Mouse (Mus musculus) CD4-positive naive resting alpha-beta T cell, adult 57 days (primary cell): Measurements from ENCODE around the gene Tpsab1. TPM values are rescaled to one million over a fixed set of nuclear protein-coding genes. Genes with fewer than 3 reads are reported as not detected.

Experiments
- total RNA-seq: library from RNA; stranded (reverse); gene quantifications from one replicate; pipeline ENCODE4 v1.2.4, GENCODE M21; 2023

Tpsab1 gene
- not detected for total RNA-seq

GRCm38 (mm10) chr17:25345462-25345861 lies at the start of gene Tpsab1:
Tpsab1 (minus strand) TSS chr17:25345562.

GRCm38 (mm10) chr17:25368973-25369372 lies 23.6 kb upstream of the Tpsab1 start, which contains the start of gene Tpsg1:
Tpsg1 (plus strand) TSS chr17:25369273.

GRCm38 (mm10) chr17:25366005-25366404 lies 20.6 kb upstream of the Tpsab1 start, which contains the start of gene Tpsb2:
Tpsb2 (plus strand) TSS chr17:25366305.

GRCm38 (mm10) chr17:25318354-25318753 lies 27.0 kb downstream of the Tpsab1 start, which contains the start of gene Prss29:
Prss29 (plus strand) TSS chr17:25318654.

GRCm38 (mm10) chr17:25308346-25308745 lies 37.0 kb downstream of the Tpsab1 start, which contains the start of gene Prss28:
Prss28 (plus strand) TSS chr17:25308646.

GRCm38 (mm10) chr17:25298094-25298493 lies 47.3 kb downstream of the Tpsab1 start, which contains the start of gene Prss34:
Prss34 (plus strand) TSS chr17:25298394.

Other genes with a start within 250 kb of the Tpsab1 start
- 32.6 TPM for gene Telo2, start 229.6 kb downstream of the Tpsab1 start, total RNA-seq
- not detected for gene Ptx4, start 224.8 kb downstream of the Tpsab1 start, total RNA-seq
- gene Clcn7, start 212.2 kb downstream of the Tpsab1 start, total RNA-seq, result 30.3 TPM
- gene Ccdc154, start 183.1 kb downstream of the Tpsab1 start, total RNA-seq, result 0.38 TPM
- gene Gm38655, start 170.1 kb downstream of the Tpsab1 start, total RNA-seq, result not detected
- gene BC003965, start 161.0 kb downstream of the Tpsab1 start, total RNA-seq, result 15.1 TPM
- 88.2 TPM for gene Unkl, start 157.2 kb downstream of the Tpsab1 start, total RNA-seq
- gene Gnptg, start 105.4 kb downstream of the Tpsab1 start, total RNA-seq, result 43.8 TPM
- 21.1 TPM for gene Tsr3, start 105.4 kb downstream of the Tpsab1 start, total RNA-seq
- 6.6 TPM for gene Baiap3, start 89.2 kb downstream of the Tpsab1 start, total RNA-seq
- 415 TPM for gene Ube2i, start 70.9 kb downstream of the Tpsab1 start, total RNA-seq
- 3.5 TPM for gene Prss34, start 47.2 kb downstream of the Tpsab1 start, total RNA-seq
- gene Prss28, start 36.9 kb downstream of the Tpsab1 start, total RNA-seq, result not detected
- gene Prss29, start 26.9 kb downstream of the Tpsab1 start, total RNA-seq, result not detected
- not detected for gene Tpsb2, start 20.7 kb upstream of the Tpsab1 start, total RNA-seq
- gene Tpsg1, start 23.7 kb upstream of the Tpsab1 start, total RNA-seq, result not detected
- 0.74 TPM for gene Cacna1h, start 88.2 kb upstream of the Tpsab1 start, total RNA-seq
- gene Tekt4, start 109.1 kb upstream of the Tpsab1 start, total RNA-seq, result not detected
- gene Sstr5, start 151.7 kb upstream of the Tpsab1 start, total RNA-seq, result not detected
- 0.30 TPM for gene Sox8, start 225.1 kb upstream of the Tpsab1 start, total RNA-seq
- gene Lmf1, start 233.5 kb upstream of the Tpsab1 start, total RNA-seq, result 28.7 TPM